Mouse (Mus musculus): ENCODE results near the gene Mcur1.

Mcur1 gene

DNA sequence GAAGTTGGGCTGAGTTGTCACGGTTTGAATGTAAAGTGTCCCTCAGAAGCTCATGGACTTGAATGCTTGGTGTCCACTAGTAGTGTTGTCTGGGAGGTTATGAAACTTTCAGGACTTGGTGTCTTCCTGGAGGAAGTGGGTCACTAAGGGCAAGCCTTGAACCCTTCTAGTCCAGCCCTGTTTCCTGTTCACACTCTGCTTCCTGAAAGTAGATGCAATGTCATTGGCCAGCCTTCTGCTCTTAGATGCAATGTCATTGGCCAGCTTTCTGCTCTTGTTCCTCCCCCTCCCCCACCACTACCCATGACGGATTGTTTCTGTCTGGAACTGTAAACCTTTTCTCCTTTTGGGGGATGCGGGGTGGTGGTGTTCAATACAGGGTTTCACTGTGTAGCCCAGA, 47.3 kb downstream of the Mcur1 start:
- in situ Hi-C loops (cut with MboI; ENCODE audit: low pct_unique_long_range_greater_than_20kb in 1 of 2, low sequenced_read_pairs in 2 of 2, unreplicated experiment in 1 of 2) = no loop called here

DNA sequence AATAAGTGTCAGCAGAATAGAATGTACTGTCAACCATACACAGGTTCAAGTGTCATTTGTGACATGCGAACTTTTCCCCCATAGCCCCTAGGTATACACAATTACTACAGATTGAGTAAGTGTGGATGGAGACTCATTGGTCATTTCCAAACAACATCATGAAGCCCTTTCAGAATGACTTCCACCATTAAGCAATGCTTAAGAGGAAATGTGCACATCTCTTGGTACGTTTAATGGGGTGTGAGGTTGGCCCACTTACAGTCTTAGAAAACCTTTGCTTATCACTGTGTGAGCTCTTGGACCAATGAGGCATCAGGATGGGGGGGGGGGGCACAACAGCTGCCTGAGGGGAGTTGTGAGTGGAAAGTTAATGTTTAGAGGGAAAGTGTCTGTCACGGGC, 54.2 kb downstream of the Mcur1 start:
- in situ Hi-C loops (cut with MboI; ENCODE audit: low pct_unique_long_range_greater_than_20kb in 1 of 2, low sequenced_read_pairs in 2 of 2, unreplicated experiment in 1 of 2) = no loop called here

DNA sequence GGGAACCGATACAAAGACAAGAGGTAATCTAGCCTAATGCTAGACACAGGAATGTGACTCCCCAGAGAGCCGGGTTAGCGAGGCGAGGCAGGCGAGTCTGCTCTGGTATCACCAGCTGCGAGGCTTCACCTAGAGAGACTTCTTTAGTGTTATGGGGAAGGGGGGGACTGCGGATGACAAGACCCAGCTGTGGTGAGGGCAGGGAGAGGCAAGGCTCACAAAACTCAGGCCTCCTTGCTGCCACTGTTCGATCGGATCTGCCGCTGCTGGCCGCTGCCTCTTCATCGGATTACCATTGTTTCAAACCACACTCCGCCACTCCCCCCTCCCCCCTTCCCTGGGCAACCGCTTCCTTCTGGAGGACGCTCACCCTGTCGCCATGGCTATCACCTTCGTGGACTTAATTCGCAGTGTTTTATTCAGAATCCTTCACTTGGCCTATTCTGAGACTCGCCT, 56.6 kb downstream of the Mcur1 start:
- in situ Hi-C loops (cut with MboI; ENCODE audit: low pct_unique_long_range_greater_than_20kb in 1 of 2, low sequenced_read_pairs in 2 of 2, unreplicated experiment in 1 of 2) = no loop called here

DNA sequence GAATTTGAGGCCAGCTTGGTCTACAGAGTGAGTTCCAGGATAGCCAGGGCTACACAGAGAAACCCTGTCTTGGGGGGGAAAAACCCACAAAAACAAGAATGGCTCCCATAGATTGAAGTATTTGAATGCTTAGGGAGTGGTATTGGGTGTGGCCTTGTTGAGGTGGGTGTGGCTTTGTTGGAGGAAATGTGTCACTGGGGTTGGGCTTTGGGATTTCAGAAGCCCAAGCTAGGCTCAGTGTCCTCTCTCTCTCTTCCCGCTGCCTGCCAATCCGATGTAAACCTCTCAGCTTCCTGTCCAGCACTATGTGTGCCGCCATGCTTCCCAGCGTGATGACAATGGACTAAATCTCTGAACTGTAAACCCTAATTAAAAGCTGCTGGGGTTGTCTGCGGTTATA, 58.4 kb downstream of the Mcur1 start:
- in situ Hi-C loops (cut with MboI; ENCODE audit: low pct_unique_long_range_greater_than_20kb in 1 of 2, low sequenced_read_pairs in 2 of 2, unreplicated experiment in 1 of 2) = no loop called here

DNA sequence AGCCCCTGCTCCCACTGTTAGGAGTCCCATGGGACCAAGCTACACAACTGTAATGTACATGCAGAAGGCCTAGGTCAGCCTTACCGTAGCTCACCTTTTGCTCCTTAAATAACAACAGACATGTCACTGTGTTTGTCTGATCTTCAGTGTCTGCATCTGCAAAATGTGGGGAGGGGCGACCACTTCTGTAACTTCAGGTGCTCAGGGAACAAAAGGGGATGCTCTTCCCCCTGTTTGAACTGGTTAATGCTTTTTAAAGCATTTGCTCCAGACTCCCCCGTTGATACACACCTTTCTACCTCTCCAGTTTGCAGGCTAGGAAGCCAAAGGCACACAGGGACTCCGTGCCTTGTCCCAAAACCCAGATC, 59.5 kb downstream of the Mcur1 start:
- in situ Hi-C loops (cut with MboI; ENCODE audit: low pct_unique_long_range_greater_than_20kb in 1 of 2, low sequenced_read_pairs in 2 of 2, unreplicated experiment in 1 of 2) = no loop called here

DNA sequence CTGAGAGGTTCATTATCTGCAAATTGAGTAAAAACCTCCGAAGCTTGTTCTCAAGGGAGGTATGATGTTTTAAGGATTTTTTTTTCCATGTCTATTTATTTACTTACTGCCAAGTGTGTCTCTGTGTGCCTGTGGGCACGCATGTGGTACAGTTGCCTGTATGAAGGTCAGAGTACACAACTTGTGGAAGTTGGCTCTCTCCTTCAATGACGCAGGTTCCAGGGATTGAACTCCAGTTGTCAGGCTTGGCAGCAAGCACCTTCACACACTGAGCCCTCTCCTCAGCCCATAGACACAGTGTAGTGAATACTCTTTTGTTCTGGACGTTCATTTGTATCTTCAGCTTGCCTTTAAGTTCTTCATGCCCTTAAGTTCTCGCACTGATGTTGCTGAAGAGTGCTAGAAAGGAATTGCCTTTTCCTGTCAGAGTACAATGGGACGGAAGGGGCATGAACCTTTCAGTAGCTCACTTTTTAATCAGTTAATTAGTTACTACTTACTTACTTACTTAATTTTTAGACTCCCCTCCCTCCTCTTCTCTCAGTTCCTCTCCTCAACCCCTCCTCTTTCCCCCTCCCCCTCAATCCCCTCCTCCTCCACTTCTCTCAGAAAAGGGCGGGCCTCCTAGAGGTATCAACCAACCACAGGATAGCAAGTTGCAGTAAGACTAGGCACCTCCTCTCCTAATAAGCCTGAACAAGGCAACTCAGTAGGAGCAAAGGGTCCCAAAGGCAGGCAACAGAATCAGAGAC, 60.1 kb downstream of the Mcur1 start:
- in situ Hi-C loops (cut with MboI; ENCODE audit: low pct_unique_long_range_greater_than_20kb in 1 of 2, low sequenced_read_pairs in 2 of 2, unreplicated experiment in 1 of 2) = no loop called here

DNA sequence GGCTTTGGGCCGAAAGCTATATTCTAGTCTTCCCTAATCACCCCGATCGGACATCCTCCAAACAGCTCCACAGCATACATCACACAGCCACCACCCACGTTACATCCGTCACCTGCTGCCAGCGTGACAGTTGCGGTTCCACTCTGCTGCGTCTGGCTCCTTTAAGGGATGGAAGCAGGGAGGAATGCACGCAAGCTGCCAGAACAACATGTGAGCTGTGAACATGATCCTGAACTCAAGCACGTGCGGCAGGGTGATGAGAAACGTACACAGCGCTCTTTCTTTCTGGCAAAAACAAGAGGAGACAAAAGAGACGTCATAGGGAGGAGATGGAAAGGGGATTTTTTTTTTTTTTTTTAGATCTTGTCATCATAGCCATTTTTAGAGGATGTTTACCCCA, 61.1 kb downstream of the Mcur1 start:
- in situ Hi-C loops (cut with MboI; ENCODE audit: low pct_unique_long_range_greater_than_20kb in 1 of 2, low sequenced_read_pairs in 2 of 2, unreplicated experiment in 1 of 2) = no loop called here

DNA sequence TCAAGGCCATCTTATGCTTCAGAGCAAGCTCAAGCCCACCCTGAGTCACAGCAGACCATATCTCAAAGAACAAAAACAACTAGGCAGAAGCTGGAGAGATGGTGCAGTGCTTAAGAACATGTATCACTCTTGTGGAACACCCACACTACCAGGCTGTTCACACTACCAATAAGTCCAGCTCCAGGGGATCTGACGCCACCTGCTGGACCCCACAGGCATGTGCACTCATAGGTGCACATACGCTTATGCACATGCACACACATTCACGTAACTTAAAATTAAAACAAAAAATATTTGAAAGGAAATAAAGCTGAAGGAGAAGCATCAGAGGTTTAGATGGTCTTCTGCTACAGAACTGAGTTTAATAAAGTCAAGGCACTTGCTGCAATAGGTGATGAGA, 62.2 kb downstream of the Mcur1 start:
- in situ Hi-C loops (cut with MboI; ENCODE audit: low pct_unique_long_range_greater_than_20kb in 1 of 2, low sequenced_read_pairs in 2 of 2, unreplicated experiment in 1 of 2) = no loop called here

DNA sequence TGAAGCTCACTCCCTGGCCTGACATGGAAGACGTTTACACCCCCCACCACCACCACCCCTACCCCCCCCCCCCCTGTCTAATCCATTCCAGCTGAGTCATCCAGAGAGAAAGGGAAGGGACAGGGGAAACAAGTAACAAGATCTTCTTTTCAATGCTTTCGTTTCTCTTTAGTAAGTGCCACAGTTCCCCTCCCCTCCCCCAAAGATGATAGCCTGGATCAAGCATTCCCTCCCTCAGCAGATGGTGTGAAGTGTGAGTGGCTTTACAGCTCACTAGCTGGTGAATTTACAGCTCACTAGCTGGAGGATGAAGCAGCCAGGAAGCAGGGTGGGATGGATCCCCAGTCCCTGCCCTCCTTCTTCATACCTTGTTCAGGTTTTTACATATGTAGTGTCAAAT, 63.3 kb downstream of the Mcur1 start:
- in situ Hi-C loops (cut with MboI; ENCODE audit: low pct_unique_long_range_greater_than_20kb in 1 of 2, low sequenced_read_pairs in 2 of 2, unreplicated experiment in 1 of 2) = no loop called here

DNA sequence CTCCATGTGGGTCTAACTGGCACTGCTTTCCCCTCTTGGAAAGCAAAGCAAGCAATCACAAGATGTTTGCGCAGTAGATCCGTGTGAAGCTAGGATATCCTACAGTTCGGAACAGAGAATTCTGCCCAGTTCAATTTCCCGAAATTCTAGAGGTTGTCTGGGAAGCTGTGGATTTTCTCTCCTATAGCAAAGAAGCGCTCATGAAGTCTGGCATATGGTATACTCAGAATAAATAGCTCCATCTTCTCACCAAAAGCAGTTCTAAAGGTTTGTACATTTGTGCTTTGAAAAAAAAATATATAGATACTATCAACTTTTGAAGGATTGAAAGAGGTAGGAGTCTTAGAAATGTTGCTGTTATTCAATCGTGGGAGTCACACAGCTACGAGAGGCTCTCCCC, 64.3 kb downstream of the Mcur1 start:
- in situ Hi-C loops (cut with MboI; ENCODE audit: low pct_unique_long_range_greater_than_20kb in 1 of 2, low sequenced_read_pairs in 2 of 2, unreplicated experiment in 1 of 2) = no loop called here

DNA sequence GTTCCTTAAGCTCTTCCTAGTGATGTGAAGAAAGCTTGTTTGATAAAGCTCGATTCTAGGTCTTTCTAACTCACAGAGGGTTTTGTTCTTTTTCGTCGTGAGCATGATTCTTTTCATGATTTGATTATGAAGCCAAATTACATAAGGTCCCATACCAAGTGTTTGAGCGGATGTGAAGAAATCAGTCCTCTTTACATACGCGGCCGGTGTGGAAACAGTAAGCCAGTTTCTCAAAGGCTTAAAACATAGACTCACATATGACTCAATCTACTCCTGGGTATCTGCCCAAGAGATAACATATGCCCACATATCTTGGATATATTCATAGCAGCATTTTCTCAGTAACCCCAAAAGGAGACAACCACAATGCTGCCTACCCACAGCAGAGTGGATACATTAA, 66.3 kb downstream of the Mcur1 start:
- in situ Hi-C loops (cut with MboI; ENCODE audit: low pct_unique_long_range_greater_than_20kb in 1 of 2, low sequenced_read_pairs in 2 of 2, unreplicated experiment in 1 of 2) = no loop called here

DNA sequence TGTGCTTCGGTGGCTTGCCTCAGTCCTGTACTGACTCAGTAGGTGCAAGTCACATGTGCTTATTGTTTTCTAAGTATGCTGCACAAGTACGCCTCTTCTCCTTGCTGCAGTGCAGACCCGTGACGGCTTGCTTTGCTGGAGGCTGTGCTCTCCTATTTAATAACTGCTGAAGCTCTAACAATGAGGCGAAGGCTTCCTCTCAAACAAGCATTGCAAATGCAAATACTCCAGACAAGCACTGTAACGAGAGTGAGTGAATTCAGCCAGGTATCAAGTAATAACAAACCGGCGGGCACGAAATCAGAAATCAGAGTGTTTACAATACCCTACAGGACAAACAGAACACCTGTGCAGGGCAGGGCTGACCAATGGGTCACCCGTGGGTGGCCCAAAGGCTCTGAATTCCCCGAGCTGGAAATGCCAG, 66.9 kb downstream of the Mcur1 start:
- in situ Hi-C loops (cut with MboI; ENCODE audit: low pct_unique_long_range_greater_than_20kb in 1 of 2, low sequenced_read_pairs in 2 of 2, unreplicated experiment in 1 of 2) = no loop called here
